12 mouse cellular contexts compared by ENCODE assay signal in genomic region chr17:63685956-63686355, GRCm38 (mm10).
DNase-seq lines count a peak whose midpoint lies in the region; ATAC-seq and TF ChIP-seq lines count a peak whose summit lies in the region.
"Had no signal": no experiment of that assay in that cellular context is flagged by ENCODE, and none has a peak within 500 bp of the region (broad histone marks: within the 10 kb centered on the region; RNA-seq: fewer than 3 reads in every experiment).

No protein-coding gene starts in this region.

- no peaks in the 10 kb centered on the region for H3K36me3 ChIP-seq in kidney, adult 2 months (ENCODE audit: control insufficient read depth, insufficient read depth, low read length)
- H3K36me3 ChIP-seq in kidney, embryonic 14.5 days (ENCODE audit: control insufficient read depth, insufficient read depth, low read length) = no peaks in the 10 kb centered on the region
- H3K36me3 ChIP-seq in neural tube, embryonic 14.5 days (ENCODE audit: control insufficient read depth, insufficient read depth, low read length) = no peaks in the 10 kb centered on the region
- H3K36me3 ChIP-seq: heart, embryonic 10.5 days had no signal

- no peak for TF ChIP-seq CTCF in kidney, adult 2 months (conservative IDR thresholded peaks at IDR 0.05; ENCODE audit: insufficient read depth, insufficient read length, low read depth, low read length)

- no peaks in the 10 kb centered on the region for H3K27me3 ChIP-seq in kidney, adult 2 months (replicated peaks; ENCODE audit: control insufficient read depth, insufficient read depth, low read length)
- no peaks in the 10 kb centered on the region for H3K27me3 ChIP-seq in kidney, embryonic 14.5 days (ENCODE audit: control insufficient read depth, insufficient read depth, low read length)
- H3K27me3 ChIP-seq in neural tube, embryonic 14.5 days (ENCODE audit: control insufficient read depth, insufficient read depth, low read length) = no peaks in the 10 kb centered on the region

- H3K9ac ChIP-seq in kidney, embryonic 14.5 days (ENCODE audit: low read depth, low read length) = no peak overlapping the region
- no peak overlapping the region for H3K9ac ChIP-seq in neural tube, embryonic 14.5 days (replicated peaks; ENCODE audit: low read depth, low read length)

- DNase-seq in cerebellum, postnatal 10 days = peak; percentile 19 to 47
- DNase-seq in cerebellum, adult 18-20 months = no peak
- DNase-seq in kidney, adult 2 months = peak; percentile 28
- peak; percentile 38 for DNase-seq in kidney, adult 9 months
- DNase-seq in testis, postnatal 14 days (ENCODE audit: low spot score) = no peak
- DNase-seq in gastrocnemius, postnatal 4 days (ENCODE audit: low spot score in 2 of 2) = no peak
- DNase-seq: adrenal gland, postnatal 14 days; heart, postnatal 36 days; lung, postnatal 4 days had no signal

- WGBS in kidney, adult 2 months = 44% methylated on average over 4 of the region's 4 CpGs
- 38% methylated on average over 4 of the region's 4 CpGs for WGBS in kidney, embryonic 14.5 days
- 15% methylated on average over 4 of the region's 4 CpGs for WGBS in neural tube, embryonic 14.5 days

- ATAC-seq in kidney, embryonic 14.5 days (ENCODE audit: low FRiP score, low TSS enrichment) = no peak
- peak; percentile 71 for ATAC-seq in neural tube, embryonic 14.5 days (ENCODE audit: low read depth)

- H3K9me3 ChIP-seq in kidney, embryonic 14.5 days (ENCODE audit: control insufficient read depth, low read length) = no peaks in the 10 kb centered on the region
- H3K9me3 ChIP-seq in neural tube, embryonic 14.5 days (ENCODE audit: control insufficient read depth, low read length) = no peaks in the 10 kb centered on the region
- H3K9me3 ChIP-seq: heart, embryonic 10.5 days had no signal

- no peak overlapping the region for H3K4me2 ChIP-seq in kidney, embryonic 14.5 days (replicated peaks; ENCODE audit: low read depth, low read length)
- H3K4me2 ChIP-seq in neural tube, embryonic 14.5 days (ENCODE audit: low read depth, low read length) = no peak overlapping the region

- no peak overlapping the region for H3K27ac ChIP-seq in kidney, adult 2 months (ENCODE audit: insufficient read depth, low read depth, low read length)
- H3K27ac ChIP-seq in kidney, embryonic 14.5 days (ENCODE audit: low read depth, low read length) = no peak overlapping the region
- H3K27ac ChIP-seq in neural tube, embryonic 14.5 days (ENCODE audit: low read depth, low read length) = no peak overlapping the region
- H3K27ac ChIP-seq: heart, embryonic 10.5 days had no signal

- H3K4me1 ChIP-seq in kidney, adult 2 months (ENCODE audit: control insufficient read depth, insufficient read depth, low read length) = no peaks in the 10 kb centered on the region
- no peaks in the 10 kb centered on the region for H3K4me1 ChIP-seq in kidney, embryonic 14.5 days (ENCODE audit: control insufficient read depth, insufficient read depth, low read length)
- H3K4me1 ChIP-seq in neural tube, embryonic 14.5 days (ENCODE audit: control insufficient read depth, insufficient read depth, low read length) = no peaks in the 10 kb centered on the region
- H3K4me1 ChIP-seq: heart, embryonic 10.5 days had no signal

- H3K4me3 ChIP-seq in kidney, adult 2 months (ENCODE audit: insufficient read depth, low read depth, low read length) = no peak overlapping the region
- H3K4me3 ChIP-seq in kidney, embryonic 14.5 days (ENCODE audit: low read length) = no peak overlapping the region
- no peak overlapping the region for H3K4me3 ChIP-seq in neural tube, embryonic 14.5 days (ENCODE audit: low read depth, low read length)
- H3K4me3 ChIP-seq: heart, embryonic 10.5 days had no signal

- no peak for TF ChIP-seq POLR2A in kidney, adult 2 months (IDR thresholded peaks at IDR 0.05; ENCODE audit: low read depth, low read length)

Comparison
In these comparisons a context has a peak if more than half of its experiments do, and no peak if none do; other contexts are left out.
1. DNase-seq: peak in cerebellum, postnatal 10 days (2 of 2), kidney, adult 2 months (single experiment) and kidney, adult 9 months (single experiment); none in cerebellum, adult 18-20 months (0 of 2), testis, postnatal 14 days (single experiment) and gastrocnemius, postnatal 4 days (0 of 2).